Mouse (Mus musculus) midbrain, embryonic 13.5 days (tissue): ENCODE measurements at regions not wholly inside any gene's neighbourhood (a gene's known extent, or its start where the extent isn't known, plus 50 kb on each side); places are given as distances from the start of the nearest gene placed in this dataset.
"Not testable (repeated sequence)": the region's sequence is repeated elsewhere in the genome, so short reads cannot be mapped to it uniquely, and the experiment has no call there.

Source experiments
- ATAC-seq: fragments of 200-750 bp; cut with Nextera tagmentation; 2 replicates; pipeline ENCODE4 v1.8.0; 2017; ENCODE audit warnings: mild to moderate bottlenecking, moderate TSS enrichment, moderate library complexity
- H3K27ac ChIP-seq: fragments of 300-500 bp; sonication (generic); 2 replicates; pipeline ENCODE4 v1.5.1; 2015; ENCODE audit warnings: inconsistent platforms, mild to moderate bottlenecking, moderate library complexity
- H3K27me3 ChIP-seq: fragments of 300-500 bp; sonication (generic); 2 replicates; pipeline ENCODE4 v1.6.1; 2015; ENCODE audit warnings: mild to moderate bottlenecking, inconsistent platforms
- H3K36me3 ChIP-seq: fragments of 300-500 bp; sonication (generic); 2 replicates; pipeline ENCODE4 v1.6.1; 2015; ENCODE audit warnings: mild to moderate bottlenecking, inconsistent platforms
- H3K4me1 ChIP-seq: fragments of 300-500 bp; sonication (generic); replicated peaks from 2 replicates; pipeline ENCODE4 v1.6.1; 2015; ENCODE audit warnings: inconsistent platforms
- H3K4me2 ChIP-seq: fragments of 300-500 bp; sonication (generic); replicated peaks from 2 replicates; pipeline ENCODE4 v1.6.1; 2015; ENCODE audit warnings: moderate library complexity, mild to moderate bottlenecking, inconsistent platforms
- H3K4me3 ChIP-seq: fragments of 300-500 bp; sonication (generic); replicated peaks from 2 replicates; pipeline ENCODE4 v1.5.1; 2015; ENCODE audit warnings: mild to moderate bottlenecking, inconsistent platforms
- H3K9ac ChIP-seq: fragments of 300-500 bp; sonication (generic); replicated peaks from 2 replicates; pipeline ENCODE4 v1.6.1; 2015; ENCODE audit warnings: mild to moderate bottlenecking, inconsistent platforms
- H3K9me3 ChIP-seq: fragments of 300-500 bp; sonication (generic); 2 replicates; pipeline ENCODE4 v1.6.1; 2016; ENCODE audit warnings: mild to moderate bottlenecking, inconsistent platforms
- WGBS: fragments of 180-500 bp; shearing (Covaris S2); methylation state at CpG from one replicate; pipeline ENCODE4 v1.1.7; 2015; 5-methylcytosine and 5-hydroxymethylcytosine counted together

DNA sequence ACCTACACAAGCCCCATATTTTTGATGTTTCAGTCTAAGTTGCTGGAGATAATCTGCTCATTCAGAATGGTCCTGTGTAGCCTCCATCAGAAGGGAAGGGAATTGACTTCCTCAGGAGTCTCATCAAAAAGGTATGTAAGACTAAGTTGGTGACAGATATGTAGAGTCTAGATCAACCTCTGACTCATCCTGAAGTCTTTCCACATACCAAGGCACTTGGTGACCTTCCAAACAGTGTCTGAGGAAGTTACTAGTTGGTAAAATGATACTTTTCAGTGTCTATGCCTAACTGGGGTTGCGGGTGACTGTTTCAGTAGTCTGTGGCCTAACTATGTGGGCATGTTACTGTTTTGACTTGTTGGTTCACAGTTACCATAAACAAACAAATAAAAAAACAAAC lies 133.0 kb upstream of the Plcb4 start:
- 100% methylated on average over 1 of the region's 1 CpGs for WGBS
- ATAC-seq: no peak

DNA sequence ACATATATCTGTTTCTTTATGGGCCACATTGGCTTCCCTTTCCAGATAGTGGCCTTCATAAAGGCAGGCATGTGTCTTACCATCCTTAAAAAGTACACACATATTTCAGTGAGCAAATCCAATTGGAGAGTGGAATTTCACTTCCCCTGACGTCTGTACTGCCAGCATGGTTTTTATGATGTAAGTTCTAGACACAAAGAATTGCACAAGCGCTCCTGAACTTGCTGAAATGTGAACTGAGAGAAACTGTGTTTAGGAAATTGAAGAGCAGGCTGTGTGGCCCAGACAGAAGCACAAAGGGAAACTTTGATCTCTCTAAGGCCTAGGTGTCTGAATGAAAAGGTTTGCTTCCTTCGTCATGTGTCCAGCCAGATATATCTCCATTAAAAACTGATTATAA lies 129.2 kb upstream of the Plcb4 start:
- WGBS: 79% methylated on average over 3 of the region's 3 CpGs
- no peaks in the 10 kb centered on the region for H3K4me1 ChIP-seq
- no peak for ATAC-seq

More for the DNA sequence above, 133.0 kb upstream of the Plcb4 start:
- H3K4me3 ChIP-seq: no peak overlapping the region
- H3K27ac ChIP-seq: no peak overlapping the region
- no peaks in the 10 kb centered on the region for H3K36me3 ChIP-seq
- no peaks in the 10 kb centered on the region for H3K4me1 ChIP-seq
- H3K9ac ChIP-seq: no peak overlapping the region
- H3K4me2 ChIP-seq: no peak overlapping the region
- H3K27me3 ChIP-seq: no peaks in the 10 kb centered on the region
- no peaks in the 10 kb centered on the region for H3K9me3 ChIP-seq

DNA sequence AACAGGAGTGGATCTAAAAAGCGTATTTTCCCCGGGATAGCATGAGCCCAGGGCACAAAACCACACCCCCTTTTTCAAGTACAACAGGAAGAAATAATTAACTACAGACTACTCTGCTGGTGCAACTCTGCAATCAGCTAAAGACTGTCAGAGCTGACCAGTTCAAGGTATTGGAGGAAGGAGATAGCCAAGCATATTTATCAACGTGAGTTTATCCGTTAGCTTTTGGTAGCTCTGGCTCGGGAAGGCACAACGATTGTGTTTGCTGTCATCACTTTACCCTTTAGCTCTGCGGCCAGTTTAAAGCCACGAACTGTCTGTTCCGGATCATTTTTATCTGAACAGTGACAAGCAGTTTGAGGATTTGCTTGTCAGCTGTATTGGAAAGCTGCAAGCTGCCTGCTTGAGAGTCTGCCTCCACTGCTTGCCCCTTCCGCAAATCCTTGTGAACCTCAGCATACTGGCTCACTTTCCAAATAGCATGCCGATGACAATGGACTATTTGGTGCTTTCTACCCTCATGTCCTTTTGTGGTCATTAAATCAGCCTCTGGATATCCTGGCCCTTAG lies 122.4 kb upstream of the Plcb4 start:
- no peaks in the 10 kb centered on the region for H3K27me3 ChIP-seq
- WGBS: 52% methylated on average over 11 of the region's 11 CpGs
- H3K9ac ChIP-seq: no peak overlapping the region
- no peak overlapping the region for H3K4me3 ChIP-seq
- H3K9me3 ChIP-seq: 0 out of 2 replicates have a peak, but pooled peaks cover 8% of the 10 kb centered on the region
- no peaks in the 10 kb centered on the region for H3K36me3 ChIP-seq
- H3K27ac ChIP-seq: no peak overlapping the region
- H3K4me1 ChIP-seq: 0 out of 2 replicates have a peak, but pooled peaks cover 3% of the 10 kb centered on the region
- H3K4me2 ChIP-seq: no peak overlapping the region
- no peak; the same call in 1 of the 2 replicates for ATAC-seq

More for the DNA sequence above, 129.2 kb upstream of the Plcb4 start:
- Histone ChIP-seq H3K4me3 (no peak overlapping the region), H3K9ac (no peak overlapping the region), H3K4me2 (no peak overlapping the region), H3K27me3 (no peaks in the 10 kb centered on the region), H3K36me3 (no peaks in the 10 kb centered on the region), H3K27ac (no peak overlapping the region), H3K9me3 (no peaks in the 10 kb centered on the region)

DNA sequence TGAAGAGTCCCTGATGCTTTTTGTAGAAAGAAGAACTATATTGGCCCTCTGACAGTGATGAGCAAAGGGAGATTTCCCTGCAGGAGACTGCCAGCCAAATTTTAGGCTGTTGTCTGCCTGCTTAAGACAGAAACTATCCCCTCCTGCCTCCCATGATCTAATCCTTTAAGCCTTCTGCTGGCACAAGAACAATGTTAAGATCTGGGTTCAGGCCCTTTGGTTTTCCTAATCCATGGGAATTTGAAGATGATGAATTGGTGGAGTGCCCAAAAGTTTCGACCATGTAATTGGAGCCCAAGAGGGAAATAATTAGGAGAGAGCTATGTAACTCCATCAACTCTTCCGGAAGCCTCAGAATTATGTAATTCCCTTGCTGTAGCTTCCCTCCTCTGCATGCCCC lies 120.8 kb upstream of the Plcb4 start:
- Histone ChIP-seq H3K4me3 (no peak overlapping the region), H3K27ac (no peak overlapping the region), H3K36me3 (no peaks in the 10 kb centered on the region), H3K4me1 (0 out of 2 replicates have a peak, but pooled peaks cover 3% of the 10 kb centered on the region), H3K9me3 (0 out of 2 replicates have a peak, but pooled peaks cover 8% of the 10 kb centered on the region), H3K4me2 (no peak overlapping the region), H3K27me3 (no peaks in the 10 kb centered on the region), H3K9ac (no peak overlapping the region)
- WGBS: 22% methylated on average over 2 of the region's 2 CpGs
- ATAC-seq: no peak

DNA sequence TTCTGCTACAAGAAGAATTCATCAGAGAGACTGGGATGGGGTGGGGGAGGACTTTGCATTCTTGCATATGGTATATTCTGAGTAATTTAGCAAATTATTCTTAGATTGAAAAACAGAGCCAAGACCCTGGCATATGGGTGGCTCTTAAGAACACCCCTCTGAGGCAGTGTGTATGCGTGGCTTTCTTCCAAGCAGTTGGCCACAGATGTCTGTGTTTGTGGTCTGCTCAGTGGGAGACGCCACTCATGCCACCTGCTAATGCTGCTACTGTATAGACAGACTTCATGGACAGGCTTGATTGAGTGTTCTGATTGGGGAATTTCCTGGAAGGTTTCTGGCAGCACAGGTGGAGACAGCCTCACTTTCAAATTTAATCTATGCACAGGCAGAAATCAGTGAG lies 117.8 kb upstream of the Plcb4 start:
- no peak overlapping the region for H3K4me3 ChIP-seq
- H3K27ac ChIP-seq: no peak overlapping the region
- 0 out of 2 replicates have a peak, but pooled peaks cover 8% of the 10 kb centered on the region for H3K9me3 ChIP-seq
- H3K4me2 ChIP-seq: no peak overlapping the region
- no peak overlapping the region for H3K9ac ChIP-seq
- no peaks in the 10 kb centered on the region for H3K27me3 ChIP-seq
- H3K4me1 ChIP-seq: 0 out of 2 replicates have a peak, but pooled peaks cover 3% of the 10 kb centered on the region
- no peaks in the 10 kb centered on the region for H3K36me3 ChIP-seq
- 68% methylated on average over 2 of the region's 2 CpGs for WGBS
- peak; percentile 72; the same call in 1 of the 2 replicates for ATAC-seq

DNA sequence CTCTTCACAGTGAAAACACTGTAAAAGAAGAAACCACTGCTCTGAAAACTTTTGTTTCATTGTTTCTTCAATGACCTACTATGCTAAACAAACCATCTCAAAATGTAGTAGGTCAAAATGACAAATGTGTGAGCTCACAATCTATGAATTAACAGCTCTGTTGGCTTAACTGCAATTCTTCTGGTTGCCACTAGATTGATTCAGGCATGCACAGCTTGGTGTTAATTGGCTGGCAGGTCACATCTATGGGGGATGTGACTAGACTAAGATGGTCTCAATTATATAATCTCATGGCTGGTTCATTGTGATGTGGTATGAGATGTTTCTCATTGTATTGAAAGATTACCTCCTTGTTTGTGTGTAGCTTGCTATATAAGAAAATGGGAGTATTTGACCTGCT lies 116.9 kb upstream of the Plcb4 start:
- Histone ChIP-seq H3K27me3 (no peaks in the 10 kb centered on the region), H3K36me3 (no peaks in the 10 kb centered on the region), H3K4me1 (no peaks in the 10 kb centered on the region), H3K27ac (no peak overlapping the region), H3K4me3 (no peak overlapping the region), H3K4me2 (no peak overlapping the region), H3K9me3 (0 out of 2 replicates have a peak, but pooled peaks cover 8% of the 10 kb centered on the region), H3K9ac (no peak overlapping the region)
- ATAC-seq: no peak

DNA sequence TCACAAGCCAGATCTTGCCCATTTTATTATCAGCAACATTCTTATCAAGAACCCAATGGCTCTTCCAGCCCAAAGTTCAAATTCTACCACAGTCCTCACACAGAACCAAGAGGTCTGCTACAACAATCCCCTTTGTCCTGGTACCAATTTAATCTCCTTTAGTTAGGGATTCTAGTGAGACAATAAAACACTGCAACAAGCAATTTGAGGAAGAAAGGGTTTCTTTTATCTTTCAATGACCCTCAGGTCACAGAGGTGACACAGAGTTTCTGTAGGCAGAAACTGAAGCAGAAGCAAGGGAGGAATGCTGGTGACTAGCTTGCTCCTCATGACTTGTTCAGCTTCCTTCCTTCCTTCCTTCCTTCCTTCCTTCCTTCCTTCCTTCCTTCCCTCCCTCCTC lies 113.9 kb upstream of the Plcb4 start:
- Histone ChIP-seq H3K4me2 (no peak overlapping the region), H3K4me1 (no peaks in the 10 kb centered on the region), H3K36me3 (no peaks in the 10 kb centered on the region), H3K27ac (no peak overlapping the region), H3K4me3 (no peak overlapping the region), H3K27me3 (no peaks in the 10 kb centered on the region), H3K9ac (no peak overlapping the region), H3K9me3 (no peaks in the 10 kb centered on the region)
- no peak for ATAC-seq

DNA sequence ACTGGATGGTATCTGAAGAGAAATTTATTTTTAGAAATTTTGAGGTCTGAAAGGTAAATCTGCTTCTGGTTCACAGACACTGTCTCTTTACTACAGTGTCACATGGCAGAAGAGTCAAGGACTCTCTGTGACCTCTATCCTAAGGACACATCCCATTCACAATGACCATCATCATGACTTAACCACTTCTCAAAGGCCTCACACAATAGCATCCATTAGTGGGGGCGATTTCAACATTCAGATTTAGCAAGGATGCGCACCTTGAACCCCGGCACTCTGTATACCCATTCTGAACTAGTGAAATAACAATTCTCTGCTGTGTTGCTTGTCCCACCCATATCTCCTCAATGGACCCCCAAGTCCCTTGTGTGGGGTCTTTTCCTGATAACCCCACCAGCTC lies 110.8 kb upstream of the Plcb4 start:
- H3K27me3 ChIP-seq: no peaks in the 10 kb centered on the region
- H3K9me3 ChIP-seq: no peaks in the 10 kb centered on the region
- H3K4me2 ChIP-seq: no peak overlapping the region
- H3K27ac ChIP-seq: no peak overlapping the region
- ATAC-seq: no peak
- no peaks in the 10 kb centered on the region for H3K36me3 ChIP-seq
- no peak overlapping the region for H3K4me3 ChIP-seq
- WGBS: 81% methylated on average over 3 of the region's 3 CpGs
- no peak overlapping the region for H3K9ac ChIP-seq
- no peaks in the 10 kb centered on the region for H3K4me1 ChIP-seq

DNA sequence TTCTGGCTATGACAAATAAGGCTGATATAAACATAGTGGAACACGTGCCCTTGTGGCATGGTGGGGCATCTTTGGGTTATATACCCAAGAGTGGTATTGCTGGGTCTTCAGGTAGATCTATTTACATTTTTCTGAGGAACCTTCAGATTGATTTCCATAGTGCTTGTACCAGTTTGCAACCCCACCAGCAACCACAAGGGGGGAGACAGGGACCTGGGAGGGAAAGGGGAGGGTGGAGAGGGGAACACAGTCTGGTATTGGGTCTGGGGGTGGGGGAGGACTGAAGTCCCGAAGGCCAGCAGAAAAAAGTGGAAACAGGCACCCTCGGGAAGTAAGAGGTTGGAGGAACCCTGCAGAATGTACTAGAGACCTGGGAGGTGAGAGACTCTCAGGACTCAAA lies 105.8 kb upstream of the Plcb4 start:
- Histone ChIP-seq H3K27me3 (no peaks in the 10 kb centered on the region), H3K9ac (no peak overlapping the region), H3K36me3 (no peaks in the 10 kb centered on the region), H3K4me1 (no peaks in the 10 kb centered on the region), H3K27ac (no peak overlapping the region), H3K4me2 (no peak overlapping the region), H3K4me3 (no peak overlapping the region), H3K9me3 (no peaks in the 10 kb centered on the region; the same call in 1 of the 2 replicates)
- ATAC-seq: no peak
- WGBS: 66% methylated on average over 3 of the region's 3 CpGs

DNA sequence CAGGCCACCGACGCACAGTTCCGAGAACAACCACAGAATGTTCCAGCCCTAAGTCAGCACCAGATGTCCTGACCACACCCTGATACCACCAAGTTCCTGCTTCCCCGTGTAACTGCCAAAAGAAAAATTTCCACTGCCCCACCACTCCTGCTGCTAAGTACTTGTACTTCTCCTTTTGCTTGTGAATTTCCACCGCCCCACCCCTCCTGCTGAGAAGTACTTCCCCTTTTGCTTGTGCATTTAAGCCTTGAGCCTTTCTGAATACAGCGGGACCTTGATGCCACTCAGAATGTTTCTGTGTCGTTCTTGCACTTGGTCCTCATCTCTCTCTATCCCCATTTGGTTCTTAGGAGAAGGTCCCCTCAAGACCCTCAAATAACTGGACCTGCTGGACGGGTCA lies 100.8 kb upstream of the Plcb4 start:
- WGBS: 98% methylated on average over 8 of the region's 8 CpGs
- not testable (repeated sequence) for H3K9me3 ChIP-seq, H3K4me2 ChIP-seq, H3K27ac ChIP-seq, ATAC-seq, H3K36me3 ChIP-seq, H3K9ac ChIP-seq, H3K27me3 ChIP-seq, H3K4me1 ChIP-seq, H3K4me3 ChIP-seq

DNA sequence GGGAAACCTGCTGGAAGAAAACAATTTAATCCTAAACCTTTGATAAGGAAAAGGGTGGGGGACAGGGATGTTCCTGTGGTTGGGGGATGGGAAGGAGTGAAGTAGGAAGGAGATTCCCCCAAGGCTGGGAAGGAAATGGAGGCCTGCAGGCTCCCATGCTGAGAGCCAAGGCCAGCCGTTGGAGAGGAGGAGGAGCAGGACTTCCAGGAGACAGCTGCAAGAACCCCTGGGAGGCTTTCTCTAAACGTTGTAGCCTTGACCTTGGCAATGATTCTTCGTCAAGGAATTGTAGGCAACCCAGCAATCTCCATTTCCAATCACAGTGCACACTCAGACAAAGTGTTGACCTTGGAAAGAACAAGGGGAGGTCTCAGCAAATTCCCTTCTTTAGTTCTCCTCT lies 99.5 kb upstream of the Plcb4 start:
- no peak overlapping the region for H3K4me2 ChIP-seq
- no peak overlapping the region for H3K4me3 ChIP-seq
- H3K9me3 ChIP-seq: no peaks in the 10 kb centered on the region; the same call in 1 of the 2 replicates
- 66% methylated on average over 3 of the region's 3 CpGs for WGBS
- no peak overlapping the region for H3K27ac ChIP-seq
- H3K4me1 ChIP-seq: no peaks in the 10 kb centered on the region
- H3K27me3 ChIP-seq: no peaks in the 10 kb centered on the region
- ATAC-seq: no peak
- H3K9ac ChIP-seq: no peak overlapping the region
- no peaks in the 10 kb centered on the region for H3K36me3 ChIP-seq

DNA sequence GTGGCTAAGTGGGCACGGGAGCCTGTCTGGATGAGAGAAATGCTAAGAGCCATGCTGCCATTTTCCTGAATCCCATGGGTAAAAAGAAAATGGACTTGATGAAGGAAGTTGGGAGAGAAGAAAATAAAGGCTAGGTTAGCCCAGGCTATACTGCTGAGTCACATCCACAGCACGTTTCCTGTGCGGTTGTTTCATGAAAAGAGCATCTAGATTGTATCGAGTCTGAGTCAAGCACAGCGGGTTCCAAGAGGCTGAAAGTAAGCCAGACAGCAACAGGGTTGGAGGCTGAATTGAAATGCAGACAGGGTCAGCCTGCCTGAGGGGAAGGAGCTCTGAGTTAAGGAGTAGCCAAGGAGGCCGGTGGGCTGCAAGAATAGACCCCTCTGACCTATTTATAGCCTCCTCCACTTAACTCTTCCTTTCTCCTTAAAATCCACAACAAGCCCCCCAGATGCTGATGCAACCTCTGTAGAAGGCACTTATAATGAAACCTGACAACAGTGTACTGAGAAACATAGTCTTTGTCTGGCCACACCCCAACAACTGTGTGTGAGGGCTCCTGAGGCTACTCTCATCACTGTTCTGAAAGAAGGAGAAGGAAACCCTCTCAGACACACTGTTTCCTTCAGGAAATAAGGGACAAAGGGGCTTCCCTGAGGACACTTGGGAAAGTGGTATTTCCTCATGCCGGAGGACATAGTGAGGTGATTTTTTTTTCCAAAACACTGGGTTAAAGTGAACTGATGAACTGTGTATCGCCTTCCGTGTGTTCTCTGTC lies 98.7 kb upstream of the Plcb4 start:
- H3K36me3 ChIP-seq: no peaks in the 10 kb centered on the region
- no peaks in the 10 kb centered on the region for H3K4me1 ChIP-seq
- no peak overlapping the region for H3K9ac ChIP-seq
- WGBS: 81% methylated on average over 9 of the region's 9 CpGs
- no peak overlapping the region for H3K27ac ChIP-seq
- no peak overlapping the region for H3K4me3 ChIP-seq
- no peaks in the 10 kb centered on the region; the same call in 1 of the 2 replicates for H3K9me3 ChIP-seq
- ATAC-seq: no peak
- H3K4me2 ChIP-seq: no peak overlapping the region
- no peaks in the 10 kb centered on the region for H3K27me3 ChIP-seq
